Mouse (Mus musculus): ENCODE data around the gene Gpbar1.

DNA sequence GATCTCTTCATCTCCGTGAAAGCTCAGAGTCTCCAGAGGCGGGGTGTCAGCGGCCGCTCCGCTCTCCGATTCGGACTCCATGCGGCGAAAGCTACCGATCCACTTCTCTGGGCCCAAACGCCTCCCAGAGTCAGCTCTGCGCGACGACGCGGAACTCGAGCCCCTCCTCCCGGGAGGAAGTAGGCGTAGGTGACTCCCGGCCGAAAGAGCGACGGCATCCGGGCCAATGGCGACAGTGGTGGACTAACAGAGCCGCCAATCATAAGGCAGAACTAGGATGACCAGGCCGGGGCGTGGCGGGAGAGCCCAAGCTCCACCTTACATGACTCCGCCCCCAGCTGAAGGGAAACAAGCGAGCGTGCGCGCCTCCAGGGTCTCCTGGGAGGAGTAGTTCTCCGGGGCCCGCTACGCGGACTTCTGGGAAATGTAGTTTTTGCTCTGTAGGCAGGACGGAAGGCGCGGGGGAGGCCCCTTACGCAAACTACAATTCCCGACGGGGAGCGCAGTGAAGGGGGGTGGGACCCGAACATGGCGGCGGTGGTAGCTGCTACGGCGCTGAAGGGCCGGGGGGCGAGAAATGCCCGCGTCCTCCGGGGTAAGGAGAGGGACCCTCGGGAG lies 6.3 kb downstream of the Gpbar1 start, which contains the start of the genes Aamp and Pnkd:
- peak; percentile 60; the same call in 1 of the 2 replicates for TF ChIP-seq CHD2 (IDR thresholded peaks at IDR 0.05; ENCODE audit: low read depth, low read length)
- TF ChIP-seq ZC3H11A (IDR thresholded peaks at IDR 0.05; ENCODE audit: borderline replicate concordance, low read depth, low read length) = no peak
- TF ChIP-seq MAFK (IDR thresholded peaks at IDR 0.05; ENCODE audit: insufficient read depth, low read depth, low read length) = no peak
- no peak for TF ChIP-seq ZNF384 (IDR thresholded peaks at IDR 0.05; ENCODE audit: low read depth, low read length)

Data from ES-E14 (cell line).